In the genomic region with DNA sequence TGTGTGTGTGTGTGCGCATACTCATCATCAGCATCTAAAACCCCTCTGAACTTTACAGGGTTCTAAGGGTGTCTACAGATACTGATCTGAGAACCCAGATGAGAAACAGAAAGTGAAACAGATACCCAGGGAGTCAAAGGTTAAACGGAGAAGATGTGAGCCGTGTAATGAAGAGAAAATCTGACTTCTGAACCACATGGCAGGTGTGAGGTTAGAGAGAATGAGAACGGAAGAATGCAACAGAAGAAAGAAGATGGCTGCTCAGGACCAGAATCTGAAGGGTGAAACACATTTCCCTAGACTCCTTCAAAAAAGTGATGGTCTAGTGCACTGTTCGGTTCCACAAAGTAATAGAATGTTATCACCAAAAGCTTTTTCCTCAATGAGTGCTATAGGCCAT, we compare ENCODE assay signal across 18 mouse cellular contexts.
"Had no signal": no experiment of that assay in that cellular context is flagged by ENCODE, and none has a peak within 500 bp of the region (broad histone marks: within the 10 kb centered on the region; RNA-seq: fewer than 3 reads in every experiment).

No protein-coding gene starts in this region.

- H3K27me3 ChIP-seq: kidney, embryonic 15.5 days; limb, embryonic 12.5 days; liver, embryonic 15.5 days; midbrain, embryonic 13.5 days; neural tube, embryonic 12.5 days; stomach, embryonic 15.5 days had no signal

- H3K9me3 ChIP-seq: kidney, embryonic 15.5 days; limb, embryonic 12.5 days; liver, embryonic 15.5 days; midbrain, embryonic 13.5 days; neural tube, embryonic 12.5 days; stomach, embryonic 15.5 days had no signal

- H3K9ac ChIP-seq: kidney, embryonic 15.5 days; limb, embryonic 12.5 days; liver, embryonic 15.5 days; midbrain, embryonic 13.5 days; neural tube, embryonic 12.5 days; stomach, embryonic 15.5 days had no signal

- H3K4me1 ChIP-seq: kidney, embryonic 15.5 days; limb, embryonic 12.5 days; liver, embryonic 15.5 days; midbrain, embryonic 13.5 days; neural tube, embryonic 12.5 days; stomach, embryonic 15.5 days had no signal

- ATAC-seq: lung, postnatal 0 days; midbrain, embryonic 13.5 days had no signal

- H3K27ac ChIP-seq: kidney, embryonic 15.5 days; limb, embryonic 12.5 days; liver, embryonic 15.5 days; midbrain, embryonic 13.5 days; neural tube, embryonic 12.5 days; stomach, embryonic 15.5 days had no signal

- DNase-seq: kidney, adult 2 months; kidney, postnatal 25 days; layer of hippocampus, adult 9-11 months; layer of hippocampus, postnatal 36 days; liver; lung, adult 2 months; lung, postnatal 36 days; right cerebral cortex, postnatal 4 days; spleen, adult 18-20 months; thymus, postnatal 4 days had no signal

- H3K4me2 ChIP-seq: kidney, embryonic 15.5 days; limb, embryonic 12.5 days; liver, embryonic 15.5 days; midbrain, embryonic 13.5 days; neural tube, embryonic 12.5 days; stomach, embryonic 15.5 days had no signal

- H3K4me3 ChIP-seq: kidney, embryonic 15.5 days; limb, embryonic 12.5 days; liver, embryonic 15.5 days; midbrain, embryonic 13.5 days; myocyte; neural tube, embryonic 12.5 days; stomach, embryonic 15.5 days had no signal
